Mouse (Mus musculus) myocyte (in vitro differentiated cells): ENCODE results near the gene Ccdc77. TPM values are rescaled to one million over a fixed set of nuclear protein-coding genes. Genes with fewer than 3 reads are reported as not detected.
A peak's percentile ranks its signal among the peaks of the same experiment; 100 is the strongest.
"Not testable (repeated sequence)": the region's sequence is repeated elsewhere in the genome, so short reads cannot be mapped to it uniquely, and the experiment has no call there.

Source experiments
- H3K27me3 ChIP-seq: one replicate; pipeline ENCODE4 v1.6.1; 2011; ENCODE audit not compliant: control insufficient read depth, insufficient read depth, insufficient read length
- H3K36me3 ChIP-seq: one replicate; pipeline ENCODE4 v1.6.1; 2011; ENCODE audit not compliant: control insufficient read depth, insufficient read depth
- H3K4me2 ChIP-seq: one replicate; pipeline ENCODE4 v1.6.1; 2011; ENCODE audit warnings: low read depth, control low read depth
- H3K4me3 ChIP-seq: one replicate; pipeline ENCODE4 v1.5.1; 2011; ENCODE audit warnings: mild to moderate bottlenecking, control low read depth, moderate library complexity
- H3K79me2 ChIP-seq: one replicate; pipeline ENCODE4 v1.6.1; 2011; ENCODE audit not compliant: control insufficient read depth, insufficient read depth
- H3ac ChIP-seq: one replicate; pipeline ENCODE4 v1.6.1; 2011; ENCODE audit not compliant: control insufficient read depth, insufficient read length
- CEBPB ChIP-seq: IDR thresholded peaks from 2 replicates; pipeline ENCODE4 v1.6.1; 2011; ENCODE audit warnings: mild to moderate bottlenecking, moderate library complexity; ENCODE audit not compliant: poor library complexity, insufficient read depth, severe bottlenecking
- E2F4 ChIP-seq: IDR thresholded peaks from one replicate; pipeline ENCODE4 v1.6.1; 2011; ENCODE audit warnings: mild to moderate bottlenecking, control low read depth, moderate library complexity; ENCODE audit not compliant: insufficient read depth
- MAX ChIP-seq: IDR thresholded peaks from one replicate; pipeline ENCODE4 v1.6.1; 2011; ENCODE audit warnings: low read depth, mild to moderate bottlenecking, control low read depth
- MYOD1 ChIP-seq, 3 experiments: IDR thresholded peaks; one replicate each; pipeline ENCODE4 v1.6.1; 2011; ENCODE audit warnings: control low read depth in 2 of 3, low read depth in 2 of 3, mild to moderate bottlenecking in 2 of 3, moderate library complexity in 1 of 3; ENCODE audit not compliant: insufficient read length in 2 of 3, control insufficient read depth in 1 of 3
- MYOG ChIP-seq, 3 experiments: IDR thresholded peaks; one replicate each; pipeline ENCODE4 v1.6.1; 2011; ENCODE audit warnings: control low read depth in 2 of 3, low read depth in 2 of 3, mild to moderate bottlenecking in 2 of 3; ENCODE audit not compliant: insufficient read length in 2 of 3, control insufficient read depth in 1 of 3, insufficient read depth in 1 of 3
- POLR2A ChIP-seq: IDR thresholded peaks from one replicate; pipeline ENCODE4 v1.6.1; 2011; ENCODE audit warnings: low read depth, mild to moderate bottlenecking, control low read depth, moderate library complexity; ENCODE audit not compliant: insufficient read length
- POLR2AphosphoS2 ChIP-seq: IDR thresholded peaks from one replicate; pipeline ENCODE4 v1.6.1; 2011; ENCODE audit warnings: low read depth, control low read depth; ENCODE audit not compliant: insufficient read length
- REST ChIP-seq: IDR thresholded peaks from one replicate; pipeline ENCODE4 v1.6.1; 2011; ENCODE audit warnings: mild to moderate bottlenecking, control low read depth, moderate library complexity; ENCODE audit not compliant: insufficient read depth, insufficient read length
- SRF ChIP-seq: IDR thresholded peaks from one replicate; pipeline ENCODE4 v1.6.1; 2011; ENCODE audit warnings: low read depth; ENCODE audit not compliant: control insufficient read depth, insufficient read length
- TCF12 ChIP-seq: IDR thresholded peaks from one replicate; pipeline ENCODE4 v1.6.1; 2011; ENCODE audit warnings: mild to moderate bottlenecking, control low read depth; ENCODE audit not compliant: poor library complexity, insufficient read depth, severe bottlenecking
- TCF3 ChIP-seq: IDR thresholded peaks from one replicate; pipeline ENCODE4 v1.6.1; 2011; ENCODE audit warnings: low read depth, control low read depth; ENCODE audit not compliant: insufficient read length
- USF1 ChIP-seq: IDR thresholded peaks from one replicate; pipeline ENCODE4 v1.6.1; 2011; ENCODE audit warnings: low read depth, mild to moderate bottlenecking, control low read depth, moderate library complexity
- polyA plus RNA-seq: library from polyadenylated mRNA; unstranded; fragments of >200 nt; fragmentation: generic; extraction: Trizol; gene quantifications from one replicate; pipeline ENCODE4 v1.2.1, GENCODE M21; 2012; ENCODE audit warnings: missing spikeins

Ccdc77 gene
- polyA plus RNA-seq, 1 experiment, result 3.4 TPM

GRCm38 (mm10) chr6:120302755-120303316 is 61.3 kb downstream of the Ccdc77 start:
- Histone ChIP-seq H3K4me3 (no peak overlapping the region), H3K36me3 (no peaks in the 10 kb centered on the region), H3K4me2 (no peak overlapping the region), H3K79me2 (no peaks in the 10 kb centered on the region), H3K27me3 (no peaks in the 10 kb centered on the region), H3ac (no peak overlapping the region)
- TF ChIP-seq MYOD1 (IDR thresholded peaks at IDR 0.05; ENCODE audit: control insufficient read depth in 1 of 3, insufficient read length in 2 of 3, low read depth in 2 of 3) (no peak), REST (no peak), USF1 (no peak), POLR2A (no peak), POLR2AphosphoS2 (no peak), E2F4 (no peak), TCF12 (no peak), MAX (no peak), TCF3 (no peak), MYOG (IDR thresholded peaks at IDR 0.05; ENCODE audit: control insufficient read depth in 1 of 3, insufficient read depth in 1 of 3, insufficient read length in 2 of 3, low read depth in 2 of 3) (no peak), SRF (no peak), CEBPB (no peak)

GRCm38 (mm10) chr6:120301137-120301536 is 63.0 kb downstream of the Ccdc77 start:
- no peak overlapping the region for H3K4me2 ChIP-seq
- H3ac ChIP-seq, result no peak overlapping the region
- TF ChIP-seq USF1, result no peak
- TF ChIP-seq POLR2A, result no peak
- TF ChIP-seq POLR2AphosphoS2, result no peak
- TF ChIP-seq MAX, result no peak
- no peak for TF ChIP-seq MYOD1 (IDR thresholded peaks at IDR 0.05; ENCODE audit: control insufficient read depth in 1 of 3, insufficient read length in 2 of 3, low read depth in 2 of 3)
- no peak for TF ChIP-seq TCF12
- no peak for TF ChIP-seq SRF
- no peak for TF ChIP-seq REST
- TF ChIP-seq TCF3, result no peak
- TF ChIP-seq CEBPB, result no peak
- H3K27me3 ChIP-seq, result no peaks in the 10 kb centered on the region
- no peaks in the 10 kb centered on the region for H3K79me2 ChIP-seq
- no peak overlapping the region for H3K4me3 ChIP-seq
- H3K36me3 ChIP-seq, result no peaks in the 10 kb centered on the region

- H3K27me3 ChIP-seq, result peaks cover 21% of the 10 kb centered on the region
- not testable (repeated sequence) for H3ac ChIP-seq, H3K4me3 ChIP-seq, H3K79me2 ChIP-seq, H3K4me2 ChIP-seq, H3K36me3 ChIP-seq
These were observed 67.6 kb downstream of the Ccdc77 start for GRCm38 (mm10) chr6:120296589-120296988.

- Histone ChIP-seq H3K36me3 (no peaks in the 10 kb centered on the region), H3K4me3 (no peak overlapping the region), H3K4me2 (peak overlapping the region; percentile 55), H3ac (peak overlapping the region; percentile 6), H3K79me2 (no peaks in the 10 kb centered on the region), H3K27me3 (peaks cover 21% of the 10 kb centered on the region)
- TF ChIP-seq REST, result no peak
- TF ChIP-seq SRF, result no peak
- no peak for TF ChIP-seq E2F4
- TF ChIP-seq MYOG (IDR thresholded peaks at IDR 0.05; ENCODE audit: control insufficient read depth in 1 of 3, insufficient read depth in 1 of 3, insufficient read length in 2 of 3, low read depth in 2 of 3), result no peak
- no peak for TF ChIP-seq MAX
- no peak for TF ChIP-seq POLR2A
- no peak for TF ChIP-seq TCF12
- TF ChIP-seq POLR2AphosphoS2, result no peak
- TF ChIP-seq USF1, result no peak
- no peak for TF ChIP-seq TCF3
- no peak for TF ChIP-seq CEBPB
- TF ChIP-seq MYOD1 (IDR thresholded peaks at IDR 0.05; ENCODE audit: control insufficient read depth in 1 of 3, insufficient read length in 2 of 3, low read depth in 2 of 3), result no peak
These were observed 69.4 kb downstream of the Ccdc77 start for GRCm38 (mm10) chr6:120294785-120295133.

- Histone ChIP-seq H3K4me2 (peak within 1 kb of the TSS; percentile 55), H3K36me3 (no peaks in the 10 kb centered on the region), H3K79me2 (no peaks in the 10 kb centered on the region), H3ac (peak within 1 kb of the TSS; percentile 6), H3K27me3 (peaks cover 21% of the 10 kb centered on the region), H3K4me3 (no peak within 1 kb of the TSS)
- TF ChIP-seq MAX, result no peak
- TF ChIP-seq POLR2A, result no peak
- TF ChIP-seq MYOD1 (IDR thresholded peaks at IDR 0.05; ENCODE audit: control insufficient read depth in 1 of 3, insufficient read length in 2 of 3, low read depth in 2 of 3), result no peak
- TF ChIP-seq E2F4, result no peak
- TF ChIP-seq SRF, result no peak
- no peak for TF ChIP-seq USF1
- TF ChIP-seq POLR2AphosphoS2, result no peak
- TF ChIP-seq MYOG (IDR thresholded peaks at IDR 0.05; ENCODE audit: control insufficient read depth in 1 of 3, insufficient read depth in 1 of 3, insufficient read length in 2 of 3, low read depth in 2 of 3), result no peak
- TF ChIP-seq TCF12, result no peak
- no peak for TF ChIP-seq TCF3
These were observed 70.0 kb downstream of the Ccdc77 start, which contains the start of the genes D330020A13Rik and B4galnt3 for GRCm38 (mm10) chr6:120294056-120294784. TSS of gene D330020A13Rik (plus strand) at chr6:120294364. TSS of gene B4galnt3 (minus strand) at chr6:120294559.
